Mouse (Mus musculus): ENCODE measurements around the gene Spc24. TPM values are rescaled to one million over a fixed set of nuclear protein-coding genes. Genes with fewer than 3 reads are reported as not detected.
"Not testable (repeated sequence)": the region's sequence is repeated elsewhere in the genome, so short reads cannot be mapped to it uniquely, and the experiment has no call there.

Spc24 gene
- total RNA-seq, 2 experiments from 2014 or later = 0.77 to 2.2 TPM

DNA sequence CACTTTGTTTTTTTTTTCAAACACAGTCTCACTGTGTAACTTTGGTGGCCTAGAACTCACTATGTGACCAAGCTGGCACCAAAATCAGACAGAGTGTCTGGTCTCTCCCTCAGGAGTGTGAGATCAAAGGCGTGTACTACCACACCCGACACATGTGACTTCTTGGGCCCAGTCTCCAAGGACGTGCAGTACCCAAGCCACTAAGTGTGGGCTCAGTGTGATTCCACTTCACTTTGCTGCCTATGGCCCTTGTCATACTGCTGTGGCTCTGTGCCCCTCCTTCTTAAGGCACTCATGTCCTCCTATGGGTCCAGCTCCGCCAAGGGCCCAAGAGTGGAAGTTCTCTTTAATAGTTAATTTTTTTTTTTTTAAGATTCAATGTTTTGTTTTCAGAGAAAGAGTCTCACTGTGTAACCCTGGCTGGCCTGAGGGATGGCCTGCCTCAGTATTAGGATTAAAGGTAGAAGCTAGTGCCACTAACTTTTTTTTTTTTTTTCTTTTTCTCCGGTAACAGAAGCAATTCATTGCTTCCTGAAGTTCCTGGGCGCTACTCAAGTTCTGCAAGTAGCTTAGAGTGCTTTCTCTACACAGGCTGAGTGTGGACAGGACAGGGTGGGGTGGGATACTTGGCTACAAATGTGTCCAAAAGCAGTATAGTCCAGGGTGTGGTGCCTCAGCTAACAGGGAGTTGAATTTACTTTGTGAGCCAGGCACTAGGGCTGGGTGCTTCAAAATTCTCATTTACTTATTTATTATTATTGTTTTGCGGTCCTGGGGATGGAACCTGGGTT is 24.6 kb upstream of the Spc24 start:
- DNase-seq = no peak

DNA sequence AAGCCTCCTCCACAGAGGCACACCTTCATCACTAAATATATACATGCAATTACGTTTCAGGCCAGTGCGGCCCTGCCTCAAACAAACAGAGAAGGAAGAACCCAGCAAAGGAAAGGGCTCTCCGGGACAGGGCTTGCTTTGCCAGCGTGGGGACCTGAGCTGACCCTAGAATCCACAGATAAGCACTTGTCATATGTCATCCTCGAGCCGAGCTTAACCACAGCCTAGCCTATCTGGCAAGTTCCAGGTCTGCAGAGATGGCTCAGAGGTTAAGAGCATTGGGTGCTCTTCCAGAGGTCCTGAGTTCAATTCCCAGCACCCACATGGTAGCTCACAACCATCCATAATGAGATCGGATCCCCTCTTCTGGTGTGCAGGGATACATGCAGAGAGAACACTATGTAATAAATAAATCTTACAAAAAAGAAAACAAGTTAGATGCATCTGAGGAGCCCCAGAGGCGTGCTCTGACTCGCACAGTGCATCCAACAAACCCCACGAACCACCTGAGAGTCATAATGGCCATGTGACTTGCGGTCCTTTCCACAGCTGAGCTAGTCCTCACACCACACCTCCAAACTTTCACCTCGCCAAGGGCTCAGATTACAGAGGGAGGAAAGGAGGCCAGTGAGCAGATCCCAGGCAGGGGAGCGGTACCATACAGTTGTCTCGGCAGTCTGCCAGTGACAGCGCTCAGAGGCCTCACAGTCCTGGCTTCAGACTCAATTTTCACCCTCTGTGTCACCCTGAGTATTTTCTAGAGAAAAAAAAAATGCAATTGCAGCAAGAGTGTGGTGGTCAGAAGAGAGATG is 21.8 kb upstream of the Spc24 start:
- peak; percentile 76 for DNase-seq

DNA sequence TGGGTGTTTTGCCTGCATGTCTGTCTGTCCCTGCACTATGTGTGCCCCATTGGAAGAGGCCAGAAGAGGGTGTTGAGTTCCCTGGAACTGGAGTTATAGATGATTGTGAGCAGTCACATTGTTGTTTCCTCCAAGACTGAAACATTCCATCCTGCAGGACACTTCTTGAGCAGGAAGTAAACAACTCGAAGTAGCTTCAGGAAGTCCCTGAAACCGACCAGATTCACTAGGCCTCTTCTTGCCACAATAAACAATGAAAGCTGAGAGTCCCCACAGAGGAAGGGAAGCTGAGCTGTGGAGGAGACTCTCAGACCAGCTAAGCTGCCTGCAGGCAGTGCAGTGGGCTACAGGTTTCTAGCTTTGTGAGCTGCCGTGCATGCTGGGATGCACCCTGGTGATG is 17.6 kb upstream of the Spc24 start:
- no peak for DNase-seq

DNA sequence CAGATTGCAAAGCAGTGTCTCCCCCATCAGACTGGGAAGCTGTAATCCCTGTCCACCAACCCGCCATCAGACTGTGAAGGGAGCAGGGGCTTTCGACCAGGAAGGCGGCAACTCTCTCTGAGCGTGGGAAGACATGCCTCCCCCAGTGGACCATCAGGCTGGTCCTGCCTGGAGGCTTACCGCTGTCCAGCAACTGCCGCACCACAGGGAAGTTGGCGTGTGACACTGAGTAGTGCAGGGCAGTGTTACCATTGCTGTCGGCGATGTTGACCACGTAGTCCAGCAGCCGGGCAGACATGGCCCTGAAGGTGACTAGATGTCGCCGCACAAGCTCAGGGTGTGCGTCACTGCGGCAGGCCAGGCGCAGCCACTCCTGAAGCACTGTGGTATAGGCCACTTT is 14.2 kb upstream of the Spc24 start:
- DNase-seq = no peak

DNA sequence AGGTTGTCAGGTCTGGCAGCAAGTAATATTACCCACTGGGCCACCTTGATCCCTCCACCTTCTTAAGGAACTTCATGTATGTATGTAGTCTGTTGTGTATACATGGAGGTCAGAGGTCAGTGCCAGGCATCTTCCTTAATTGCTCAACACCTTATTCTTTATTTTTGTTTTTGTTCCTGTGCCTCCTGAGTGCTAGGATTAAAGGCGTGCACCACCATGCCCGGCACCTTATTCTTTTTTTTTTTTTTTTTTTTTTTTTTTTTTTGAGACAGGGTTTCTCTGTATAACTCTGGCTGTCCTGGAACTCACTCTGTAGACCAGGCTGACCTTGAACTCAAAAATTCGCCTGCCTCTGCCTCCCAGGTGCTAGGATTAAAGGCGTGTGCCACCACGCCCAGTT is 13.3 kb upstream of the Spc24 start:
- DNase-seq = not testable (repeated sequence)

DNA sequence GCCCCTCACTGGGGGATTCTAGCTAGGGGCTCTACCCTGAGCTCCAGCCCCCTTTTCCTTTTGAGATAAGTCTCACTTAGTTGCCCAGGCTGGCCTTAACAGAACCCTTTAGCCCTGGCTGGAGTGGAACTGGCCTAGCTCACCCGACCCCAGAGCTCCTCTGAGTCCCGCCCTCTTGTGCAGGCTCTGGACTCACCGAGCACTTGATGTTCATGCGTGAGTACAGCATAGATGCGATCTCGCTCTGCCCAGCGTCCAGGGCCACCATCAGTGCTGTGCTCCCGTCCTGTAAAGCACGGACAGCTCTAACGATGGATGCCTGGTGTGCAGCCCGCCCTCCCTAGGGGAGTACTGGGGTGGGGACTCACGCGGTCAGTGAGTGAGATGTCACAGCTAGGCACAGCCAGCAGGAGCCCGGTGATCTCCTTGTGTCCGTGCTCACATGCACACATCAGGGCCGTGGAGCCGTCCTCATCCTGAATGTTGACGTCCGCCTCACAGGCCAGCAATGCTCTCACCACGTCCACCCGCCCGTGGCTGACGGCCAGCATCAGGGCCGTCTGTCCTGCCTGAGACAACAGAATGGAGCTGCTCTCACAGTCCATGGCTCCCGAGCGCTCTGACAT is 9.6 kb upstream of the Spc24 start:
- DNase-seq = no peak

DNA sequence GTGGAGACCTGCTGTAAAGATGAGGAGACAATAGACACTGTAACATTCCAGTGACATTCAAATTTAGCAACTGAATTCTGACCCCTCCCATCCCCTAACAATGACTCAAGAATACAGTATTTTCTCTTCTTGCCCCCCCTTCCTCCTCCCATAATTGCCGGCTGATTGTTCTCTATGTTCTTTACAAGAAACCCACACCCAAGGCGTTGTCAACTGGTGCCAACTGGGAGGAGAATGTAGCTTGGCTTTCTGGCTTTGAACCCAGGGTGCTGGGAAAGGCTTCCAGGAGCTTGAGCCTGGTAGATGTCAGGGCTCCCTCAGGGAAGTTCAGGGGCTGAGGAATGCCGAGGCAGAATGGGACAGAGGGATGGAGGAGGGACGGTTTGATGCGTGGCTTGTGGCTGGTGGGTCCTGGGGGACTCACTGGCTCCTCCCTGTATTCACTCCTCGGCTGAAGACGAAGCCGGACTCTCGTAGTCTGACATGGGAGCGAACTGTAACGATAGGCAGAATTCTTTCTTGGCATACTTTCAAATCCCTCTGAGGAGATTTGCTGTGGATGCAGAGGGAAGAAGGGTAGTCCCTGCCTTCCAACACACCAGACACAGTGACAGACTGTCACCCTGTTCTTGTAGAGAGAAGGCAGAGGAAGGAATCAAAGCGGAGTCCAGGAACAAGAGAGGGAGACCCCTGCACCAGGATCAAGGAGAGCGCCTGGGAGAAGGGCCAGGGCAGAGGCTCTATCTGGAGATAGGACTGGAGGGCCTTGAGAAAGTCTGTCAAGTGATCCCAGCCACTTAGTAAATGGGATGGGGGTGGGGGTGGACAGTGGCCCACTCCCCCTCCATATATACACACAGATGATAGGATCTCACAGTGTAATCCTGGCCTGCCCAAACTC is 8.7 kb upstream of the Spc24 start:
- DNase-seq = peak; percentile 63

DNA sequence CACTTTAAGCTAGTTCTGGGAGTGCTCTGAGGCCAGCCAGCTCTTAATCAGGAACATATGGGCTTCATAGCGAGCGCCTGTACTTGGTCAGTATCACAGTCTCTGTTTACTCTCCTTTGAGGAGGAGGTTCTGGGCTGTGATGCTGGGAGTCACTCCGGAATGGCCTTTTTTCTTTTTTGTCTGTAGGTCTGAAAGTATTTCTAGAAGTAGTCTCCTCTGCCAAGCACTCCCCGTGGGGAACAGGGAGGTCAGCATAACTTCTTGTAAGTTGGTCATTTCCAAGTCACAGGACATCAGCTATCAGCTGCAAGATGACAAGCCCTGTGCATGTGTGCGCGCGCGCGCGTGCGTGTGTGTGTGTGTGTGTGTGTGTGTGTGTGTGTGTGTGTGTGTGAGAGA is 7.8 kb upstream of the Spc24 start:
- peak; percentile 72 for DNase-seq

DNA sequence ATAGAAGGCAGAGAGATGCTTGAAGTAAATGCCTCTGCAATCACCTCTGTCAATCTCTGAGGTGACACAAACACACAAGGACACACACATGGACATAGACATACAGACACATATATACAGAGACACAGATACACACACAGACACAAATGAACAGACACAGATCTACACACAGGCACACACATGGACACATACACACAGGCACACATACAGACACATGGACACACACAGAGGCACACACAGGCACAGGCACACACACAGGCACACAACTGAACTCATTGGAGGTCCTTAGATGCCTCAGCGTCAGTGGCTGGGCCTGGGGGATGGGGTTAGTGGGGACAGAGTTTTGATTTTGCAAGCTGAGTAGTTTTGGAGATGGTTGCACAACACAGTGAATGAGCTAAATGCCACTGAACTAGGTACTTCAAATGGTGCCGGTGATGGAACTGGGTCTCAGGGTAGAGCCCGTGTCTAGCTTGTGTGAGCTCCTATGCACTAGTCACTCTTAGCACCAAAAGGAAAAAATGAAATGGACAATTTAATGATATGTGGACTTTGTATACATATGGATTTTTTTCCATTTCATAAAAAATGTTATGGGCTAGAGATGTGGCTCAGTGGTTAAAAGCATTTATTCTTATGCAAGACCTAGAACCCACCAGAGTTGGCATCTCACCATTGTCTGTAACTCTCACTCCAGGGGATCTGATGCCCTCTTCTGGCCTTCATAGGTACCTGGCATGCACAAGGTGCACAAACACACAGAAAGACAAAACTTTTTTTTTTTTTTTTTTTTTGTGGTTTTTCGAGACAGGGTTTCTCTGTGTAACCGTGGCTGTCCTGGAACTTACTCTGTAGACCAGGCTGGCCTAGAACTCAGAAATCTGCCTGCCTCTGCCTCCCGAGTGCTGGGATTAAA is 4.2 kb upstream of the Spc24 start:
- no peak for DNase-seq

DNA sequence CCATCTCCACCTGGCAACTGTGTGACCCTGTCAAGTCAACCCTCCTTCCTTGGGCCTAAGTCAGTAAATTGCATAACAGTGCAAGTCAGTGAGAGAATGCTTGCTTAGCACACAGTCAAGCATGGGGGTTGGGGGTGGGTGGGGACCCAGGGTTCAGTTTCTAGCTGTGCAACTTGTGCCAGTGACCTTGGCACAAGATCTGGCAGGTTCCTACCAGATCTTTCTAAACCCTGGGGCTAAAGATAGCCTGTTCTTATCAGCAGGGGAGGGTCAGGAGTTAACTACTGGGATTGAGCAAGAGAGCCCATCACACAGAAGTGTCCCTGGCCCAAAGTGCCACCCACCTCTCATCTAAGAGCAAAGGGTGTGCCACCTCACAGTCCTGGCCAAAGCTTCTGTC is 2.0 kb upstream of the Spc24 start:
- DNase-seq = peak; percentile 38

DNA sequence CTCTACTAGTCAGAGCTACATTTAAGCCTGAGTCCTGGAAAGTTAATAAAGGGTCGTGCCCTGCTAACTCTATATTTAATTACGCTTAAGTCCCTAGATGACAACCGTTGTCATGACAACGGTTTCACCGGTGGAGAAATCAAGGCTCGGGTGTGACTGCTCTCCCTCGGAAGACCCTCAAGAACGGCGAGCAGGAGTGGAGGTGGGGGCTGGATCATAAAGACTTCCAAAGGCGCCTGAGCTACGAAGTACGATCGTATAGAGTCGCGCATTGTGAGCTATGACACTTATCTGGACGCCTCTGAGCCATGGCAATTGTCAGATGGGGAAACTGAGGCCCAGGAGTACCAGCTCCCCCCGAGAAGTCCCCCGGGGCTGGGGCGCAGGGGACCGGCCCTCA is 385 bp downstream of the Spc24 start:
- DNase-seq = no peak

DNA sequence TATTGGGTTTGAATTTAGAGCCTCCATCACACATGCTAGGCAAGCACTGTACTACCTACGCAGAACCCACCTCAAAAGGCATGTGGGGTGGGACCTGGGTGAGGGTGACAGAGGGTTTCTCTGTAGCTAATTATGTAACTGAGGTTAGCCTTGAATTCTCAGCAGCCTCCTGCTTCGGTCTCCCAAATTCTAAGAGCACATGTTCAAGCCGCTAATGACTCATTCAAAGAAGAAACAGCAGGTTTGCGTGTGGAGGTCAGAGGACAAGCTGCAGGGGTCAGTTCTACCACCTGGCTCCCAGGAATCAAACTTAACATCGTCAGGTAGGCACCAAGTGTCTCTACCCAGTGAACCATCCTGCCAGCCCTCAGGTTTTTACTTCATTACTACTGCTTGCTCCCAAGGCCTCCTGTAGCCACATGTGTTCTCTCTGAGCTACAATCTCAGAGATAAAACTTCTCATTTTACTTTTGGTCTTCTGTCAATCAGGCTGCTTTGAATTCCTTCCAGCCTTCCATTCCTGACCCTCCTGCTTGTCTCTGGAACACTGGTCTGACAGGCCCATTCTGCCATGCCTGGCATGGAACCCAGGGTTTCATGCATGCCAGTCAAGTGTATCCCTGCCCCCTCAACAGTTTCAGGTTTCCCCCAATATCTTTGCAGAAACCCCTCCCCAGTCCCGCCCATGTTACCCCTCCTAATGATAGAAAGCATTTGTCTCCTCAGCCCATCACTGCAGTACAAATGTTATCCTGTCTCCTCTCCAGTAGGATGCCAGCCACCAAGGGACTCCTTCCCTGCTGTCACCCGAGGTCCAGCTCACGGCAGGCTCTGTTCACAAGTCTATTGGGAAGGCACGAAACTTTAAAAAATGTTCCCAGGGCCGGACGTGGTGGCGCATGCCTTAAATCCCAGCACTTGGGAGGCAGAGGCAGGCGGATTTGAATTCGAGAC is 1.2 kb downstream of the Spc24 start:
- DNase-seq = no peak

DNA sequence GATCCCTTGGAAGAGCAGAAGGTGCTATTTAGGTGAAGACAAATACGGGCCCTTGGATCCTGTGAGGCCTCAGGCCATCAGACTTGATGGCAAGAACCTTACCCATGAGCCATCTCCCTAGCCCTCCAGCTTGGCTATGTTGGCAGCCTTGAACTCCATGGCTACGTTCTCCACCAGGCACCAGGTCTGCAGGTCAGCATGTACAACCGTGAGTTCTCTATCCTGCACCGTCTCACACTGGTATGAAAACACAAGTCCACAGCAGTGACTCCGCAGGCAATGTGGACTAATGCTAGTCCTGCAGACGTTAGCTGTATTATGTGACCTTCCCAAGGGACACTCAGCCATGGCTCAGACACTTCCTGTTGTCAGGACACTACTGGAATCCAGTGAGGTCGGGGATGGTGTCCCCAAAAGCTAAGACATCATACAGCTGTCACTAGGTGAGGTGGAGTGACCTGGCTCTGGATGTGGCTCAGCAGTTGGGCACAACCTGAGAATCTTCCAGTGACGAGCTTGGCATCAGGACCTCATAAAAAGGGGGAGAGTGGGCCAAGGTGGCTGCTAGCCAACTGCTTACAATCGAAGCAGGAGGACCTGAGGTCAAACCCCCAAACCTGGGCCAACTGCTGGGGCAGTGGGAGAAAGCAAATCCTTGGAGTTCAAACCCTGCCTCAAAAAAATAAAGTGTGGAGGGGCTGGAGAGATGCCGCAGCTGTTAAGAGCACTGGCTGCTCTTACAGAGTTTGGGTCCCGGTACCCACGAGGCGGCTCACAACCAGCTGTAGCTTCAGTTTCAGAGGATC is 5.4 kb downstream of the Spc24 start:
- peak; percentile 34 for DNase-seq

DNA sequence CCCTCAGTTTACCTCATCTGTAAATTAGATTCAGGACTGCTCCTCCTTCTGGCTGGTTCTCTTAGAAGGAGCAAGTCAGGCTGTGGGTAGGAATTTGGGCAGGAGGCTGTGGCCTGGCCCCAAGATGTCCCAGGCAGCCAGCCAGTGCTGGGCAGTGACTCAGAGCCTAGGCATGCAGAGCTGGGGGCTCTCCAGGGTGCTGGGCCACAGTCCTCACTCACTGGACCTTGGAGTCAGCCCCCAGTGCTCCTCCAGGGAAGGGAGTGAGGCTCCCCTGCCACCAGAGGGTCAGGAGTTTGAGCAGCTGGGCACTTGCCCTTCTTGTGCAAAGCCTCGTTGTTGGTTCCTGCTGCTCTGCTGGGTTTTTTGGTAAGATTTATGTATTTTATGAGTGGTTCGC is 6.1 kb downstream of the Spc24 start:
- peak; percentile 91 for DNase-seq

DNA sequence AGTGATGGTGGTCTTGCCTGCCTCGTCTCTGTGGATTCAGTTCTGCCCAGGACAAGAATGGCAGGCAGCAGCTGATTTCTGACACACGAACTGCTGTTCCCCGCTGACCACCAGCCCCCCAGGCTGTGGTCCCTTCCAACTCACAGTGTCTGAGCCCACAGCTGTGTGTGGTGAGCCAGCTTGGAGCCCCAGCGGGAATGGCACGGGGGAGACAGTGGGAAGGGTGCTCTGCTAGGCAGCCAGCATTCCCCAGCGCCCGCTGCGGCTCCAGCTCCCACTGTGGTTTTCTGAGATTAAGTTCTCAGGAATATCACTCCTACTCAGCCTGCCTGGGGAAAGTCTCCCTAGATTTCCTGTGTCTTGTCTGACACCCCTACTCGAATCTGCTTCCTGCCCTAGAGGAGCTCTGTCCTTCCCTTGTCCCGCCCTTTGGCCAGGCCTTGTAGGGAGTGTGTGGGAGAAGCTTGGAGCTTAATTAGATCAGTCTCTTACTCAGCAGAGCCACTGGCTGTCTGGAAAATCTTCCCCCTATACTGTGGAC is 7.8 kb downstream of the Spc24 start:
- DNase-seq = peak; percentile 68

DNA sequence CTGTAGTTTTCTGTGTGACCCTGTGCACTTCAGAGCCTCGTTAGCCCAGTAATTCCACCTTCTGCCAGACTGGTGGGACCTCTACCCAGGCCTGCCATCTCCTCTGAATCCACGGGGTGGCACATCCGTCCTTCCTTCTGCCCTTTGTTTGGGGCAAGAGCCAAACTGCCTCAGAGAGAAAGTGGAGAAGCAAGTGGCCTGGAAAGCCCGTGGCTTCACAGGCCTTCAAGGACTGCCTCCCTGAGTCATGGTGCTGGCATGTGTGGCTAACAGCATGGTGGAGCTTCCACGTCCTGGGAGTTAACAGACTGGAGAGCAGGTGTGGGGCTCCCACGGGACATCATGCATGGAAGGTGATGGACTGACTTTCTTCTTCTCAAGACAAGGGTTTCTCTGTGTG is 8.8 kb downstream of the Spc24 start:
- peak; percentile 59 for DNase-seq

DNA sequence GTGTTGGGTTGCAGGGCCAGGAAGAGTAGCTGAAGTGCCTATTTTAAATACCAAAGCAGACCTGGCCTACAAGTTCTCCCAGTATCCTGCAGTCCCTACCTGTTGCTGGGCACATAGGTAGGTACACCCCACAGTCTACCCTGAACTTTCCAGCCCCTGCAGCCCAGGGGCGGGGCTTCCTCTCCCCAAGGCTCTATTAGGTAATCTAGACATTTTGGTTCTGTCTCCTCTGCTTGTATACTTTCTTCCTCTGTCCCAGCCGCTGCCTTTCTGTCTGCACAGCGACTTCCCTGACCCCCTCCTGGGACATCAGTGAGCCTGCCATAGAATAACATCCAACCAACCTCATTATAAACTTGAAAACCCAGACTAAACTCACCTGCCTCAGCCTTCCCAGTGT is 9.7 kb downstream of the Spc24 start:
- no peak for DNase-seq

DNA sequence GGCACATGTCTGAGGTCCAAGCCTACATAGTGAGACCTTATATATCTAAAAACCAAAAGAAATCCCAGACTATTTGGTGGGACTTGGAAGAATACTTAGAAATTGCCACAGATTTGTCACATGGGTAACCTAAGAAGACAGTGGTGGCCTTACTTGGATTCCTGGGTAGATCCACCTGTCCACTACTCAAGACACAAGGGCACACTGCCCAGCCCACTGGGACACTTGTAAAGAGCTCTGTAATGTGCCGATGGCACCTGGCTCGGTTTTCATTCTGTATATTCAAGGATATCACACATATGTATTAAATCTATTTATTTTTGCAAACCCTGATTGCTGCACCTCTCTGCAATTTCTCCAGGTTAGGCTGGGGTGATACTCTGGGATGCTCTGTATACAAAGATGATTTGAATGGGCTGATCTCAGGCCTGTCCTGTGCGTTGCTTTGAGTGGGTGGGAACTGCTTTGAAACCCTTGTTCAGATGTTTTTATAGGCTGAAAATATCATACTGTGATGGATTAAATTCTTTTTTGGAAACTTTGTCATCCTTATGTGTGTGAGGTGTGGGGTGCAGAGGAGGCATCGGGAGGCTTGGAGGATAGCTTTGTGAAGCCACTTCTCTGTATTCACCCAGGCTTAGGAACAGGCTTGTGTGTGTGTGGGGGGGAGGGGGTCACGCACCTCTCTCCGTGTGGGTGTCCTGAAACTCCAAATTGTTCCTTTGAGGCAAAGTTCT is 10.6 kb downstream of the Spc24 start:
- DNase-seq = no peak
